Mouse (Mus musculus) hindbrain, embryonic 10.5 days (tissue): ENCODE results near the gene Nfkbiz. TPM values are rescaled to one million over a fixed set of nuclear protein-coding genes. Genes with fewer than 3 reads are reported as not detected.

Experiments
- DNase-seq: peaks from one replicate; pipeline ENCODE4 v3.0.0-alpha.2; 2017; ENCODE audit warnings: low spot score
- H3K27ac ChIP-seq: fragments of 300-500 bp; sonication (generic); 2 replicates; pipeline ENCODE4 v1.5.1; 2016; ENCODE audit warnings: mild to moderate bottlenecking, moderate library complexity
- H3K27me3 ChIP-seq: fragments of 300-500 bp; sonication (generic); 2 replicates; pipeline ENCODE4 v1.6.1; 2016; ENCODE audit warnings: mild to moderate bottlenecking; ENCODE audit not compliant: poor library complexity, insufficient read depth, severe bottlenecking
- H3K36me3 ChIP-seq: fragments of 300-500 bp; sonication (generic); 2 replicates; pipeline ENCODE4 v1.6.1; 2016; ENCODE audit warnings: mild to moderate bottlenecking, moderate library complexity
- H3K4me1 ChIP-seq: fragments of 300-500 bp; sonication (generic); replicated peaks from 2 replicates; pipeline ENCODE4 v1.6.1; 2016; ENCODE audit warnings: mild to moderate bottlenecking
- H3K4me3 ChIP-seq: fragments of 300-500 bp; sonication (generic); 2 replicates; pipeline ENCODE4 v1.5.1; 2016; ENCODE audit warnings: mild to moderate bottlenecking, moderate library complexity
- H3K9me3 ChIP-seq: fragments of 300-500 bp; sonication (generic); 2 replicates; pipeline ENCODE4 v1.6.1; 2016; ENCODE audit warnings: mild to moderate bottlenecking, moderate library complexity
- WGBS: fragments of 180-500 bp; shearing (Covaris S2); methylation state at CpG from one replicate; pipeline ENCODE4 v1.1.7; 2016; 5-methylcytosine and 5-hydroxymethylcytosine counted together
- polyA plus RNA-seq: library from polyadenylated mRNA; unstranded; fragments of >200 nt; fragmentation: Nextera tagmentation; extraction: Ambion mirVana; gene quantifications from 2 replicates; pipeline ENCODE4 v1.2.1, GENCODE M21; 2016

Gene Nfkbiz
- polyA plus RNA-seq, 1 experiment from 2014 or later = 1.1 TPM

DNA sequence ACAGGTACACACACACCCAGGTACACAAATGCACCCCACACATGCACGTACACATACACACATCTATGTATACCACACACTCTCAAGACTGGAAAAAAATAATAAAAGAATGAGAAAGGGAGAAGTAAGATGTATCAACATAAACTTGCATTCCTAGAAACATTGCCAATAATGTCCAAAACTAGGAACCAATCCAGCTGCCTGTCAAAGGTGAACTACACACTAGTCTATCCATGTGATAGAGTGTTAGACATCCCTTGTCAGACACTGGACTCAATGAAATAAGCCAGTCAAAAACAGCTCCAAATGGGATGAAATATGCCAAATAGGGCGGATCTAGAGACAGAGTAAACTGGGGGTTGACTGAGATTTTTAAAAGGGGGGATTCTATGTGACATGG is 55.8 kb downstream of the Nfkbiz start:
- WGBS = 87% methylated on average over 2 of the region's 2 CpGs

DNA sequence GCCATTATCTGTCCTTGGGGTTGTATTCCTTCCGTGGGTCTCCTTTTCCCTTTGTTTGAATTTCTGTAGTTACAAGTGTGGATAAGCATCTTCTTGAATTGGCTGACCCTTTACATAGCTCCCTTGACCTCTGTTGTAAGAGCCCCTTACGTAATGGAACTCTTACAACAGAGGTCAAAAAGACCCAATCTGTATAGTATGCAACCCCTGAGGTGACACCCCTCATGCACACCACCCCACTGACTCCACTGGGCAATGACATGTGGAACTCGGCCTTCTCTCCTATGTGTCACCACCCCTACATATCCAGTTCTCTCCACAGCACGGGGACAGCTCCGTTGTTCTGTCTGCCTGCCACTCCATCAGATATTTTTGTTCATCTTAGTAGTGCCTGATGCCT is 56.9 kb downstream of the Nfkbiz start:
- no peak overlapping the region for H3K27ac ChIP-seq
- no peaks in the 10 kb centered on the region for H3K4me1 ChIP-seq
- DNase-seq = no peak
- 56% methylated on average over 5 of the region's 5 CpGs for WGBS
- no peaks in the 10 kb centered on the region for H3K9me3 ChIP-seq
- H3K36me3 ChIP-seq = no peaks in the 10 kb centered on the region
- H3K4me3 ChIP-seq = no peak overlapping the region
- no peaks in the 10 kb centered on the region for H3K27me3 ChIP-seq

More for the DNA sequence above, 55.8 kb downstream of the Nfkbiz start:
- no peak overlapping the region for H3K27ac ChIP-seq
- H3K4me1 ChIP-seq = no peaks in the 10 kb centered on the region
- no peak for DNase-seq
- no peaks in the 10 kb centered on the region for H3K27me3 ChIP-seq
- no peak overlapping the region for H3K4me3 ChIP-seq
- H3K9me3 ChIP-seq = no peaks in the 10 kb centered on the region
- H3K36me3 ChIP-seq = no peaks in the 10 kb centered on the region

DNA sequence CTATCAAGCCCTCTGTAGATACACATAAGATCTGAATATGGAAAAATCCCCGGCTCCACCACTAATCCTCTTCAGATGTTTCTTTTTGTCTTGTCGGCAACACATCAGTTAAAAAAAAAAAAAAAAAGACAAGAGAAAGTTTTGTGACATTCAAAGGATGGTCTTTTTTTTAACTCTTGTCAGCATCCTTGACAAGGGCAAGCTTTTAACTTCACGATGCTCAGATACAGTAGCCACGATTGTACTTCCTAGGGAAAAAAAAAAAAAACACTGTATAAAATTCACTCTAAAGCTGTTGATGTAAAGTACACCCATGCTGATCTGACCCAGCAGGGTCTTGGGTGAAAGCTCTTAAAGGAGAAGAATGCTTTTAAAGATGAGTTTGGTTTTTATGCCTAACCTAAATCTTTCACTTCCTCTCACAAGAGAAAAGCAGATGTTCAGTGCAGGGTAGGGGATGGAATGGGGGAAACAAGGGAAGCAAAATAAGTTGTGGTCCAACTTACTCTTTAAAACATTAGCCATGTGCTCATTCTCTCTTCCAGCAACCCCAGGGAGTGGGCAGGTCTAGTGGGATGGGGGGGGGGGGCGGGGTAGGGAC is 57.6 kb downstream of the Nfkbiz start:
- H3K27ac ChIP-seq = no peak overlapping the region
- H3K4me3 ChIP-seq = no peak overlapping the region
- H3K4me1 ChIP-seq = no peaks in the 10 kb centered on the region
- no peaks in the 10 kb centered on the region for H3K27me3 ChIP-seq
- no peak for DNase-seq
- WGBS = 52% methylated on average over 5 of the region's 5 CpGs
- no peaks in the 10 kb centered on the region for H3K9me3 ChIP-seq
- H3K36me3 ChIP-seq = no peaks in the 10 kb centered on the region

DNA sequence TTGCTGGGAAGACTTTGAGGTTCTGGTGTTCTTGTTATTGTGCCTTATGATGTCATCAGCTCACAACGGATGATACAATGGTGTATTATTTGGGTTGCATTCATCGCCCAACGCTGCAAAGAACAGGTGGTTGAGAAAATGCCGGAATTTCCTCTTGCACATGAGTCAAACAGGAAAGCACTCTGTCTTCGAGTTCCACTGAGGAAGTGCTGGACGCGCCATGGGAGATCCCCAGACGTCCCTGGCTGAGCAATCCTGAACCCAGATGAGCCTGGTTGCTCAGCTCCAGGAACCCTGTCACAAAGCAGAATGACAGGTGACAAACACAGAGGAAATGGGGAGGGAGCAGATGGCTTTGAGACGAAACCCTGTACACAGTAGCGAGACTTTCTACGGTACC is 62.4 kb downstream of the Nfkbiz start:
- no peak overlapping the region for H3K27ac ChIP-seq
- H3K36me3 ChIP-seq = no peaks in the 10 kb centered on the region
- H3K27me3 ChIP-seq = no peaks in the 10 kb centered on the region
- no peaks in the 10 kb centered on the region for H3K4me1 ChIP-seq
- no peak overlapping the region for H3K4me3 ChIP-seq
- WGBS = 88% methylated on average over 11 of the region's 11 CpGs
- DNase-seq = no peak
- H3K9me3 ChIP-seq = no peaks in the 10 kb centered on the region

DNA sequence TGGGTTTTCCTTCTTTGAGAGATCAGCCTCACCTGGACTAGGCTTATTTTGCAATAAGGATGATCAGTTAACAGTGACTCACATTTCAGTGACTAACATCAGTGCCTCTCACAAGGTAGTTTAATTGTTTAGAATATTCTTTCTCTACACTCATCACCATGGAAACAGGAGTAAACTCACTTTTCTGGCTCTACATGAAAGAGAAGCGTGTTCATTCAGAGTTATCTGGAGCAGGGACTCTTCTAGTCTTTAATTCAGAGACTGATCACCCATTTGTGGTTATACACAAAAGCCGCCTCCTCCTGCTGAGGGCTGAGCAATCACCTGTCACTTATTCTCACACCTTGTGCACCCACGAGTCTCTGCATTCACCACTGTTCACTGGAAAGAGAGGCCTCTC is 68.5 kb downstream of the Nfkbiz start:
- Histone ChIP-seq H3K27me3 (no peaks in the 10 kb centered on the region), H3K4me1 (no peaks in the 10 kb centered on the region), H3K27ac (no peak overlapping the region), H3K36me3 (no peaks in the 10 kb centered on the region), H3K9me3 (no peaks in the 10 kb centered on the region), H3K4me3 (no peak overlapping the region)
- no peak for DNase-seq
- WGBS = 86% methylated on average over 3 of the region's 3 CpGs

Other genes with a start within 250 kb of the Nfkbiz start
- gene Nxpe3, start 56.4 kb upstream of the Nfkbiz start, polyA plus RNA-seq = 0.77 TPM in 2 replicates
- 15.9 and 17.2 TPM in 2 replicates for gene Cep97, start 96.0 kb upstream of the Nfkbiz start, polyA plus RNA-seq
- 724 and 731 TPM in 2 replicates for gene Rpl24, start 127.4 kb upstream of the Nfkbiz start, polyA plus RNA-seq
- gene Zbtb11, start 135.0 kb upstream of the Nfkbiz start, polyA plus RNA-seq = 15.3 and 15.8 TPM in 2 replicates
- 258 and 310 TPM in 2 replicates for gene Pcnp, start 190.8 kb upstream of the Nfkbiz start, polyA plus RNA-seq
- gene Trmt10c, start 198.9 kb upstream of the Nfkbiz start, polyA plus RNA-seq = 25.5 and 29.0 TPM in 2 replicates
- 32.5 and 35.7 TPM in 2 replicates for gene Senp7, start 209.4 kb upstream of the Nfkbiz start, polyA plus RNA-seq